Mouse (Mus musculus): ENCODE measurements around the gene Gm10037.
"Not testable (repeated sequence)": the region's sequence is repeated elsewhere in the genome, so short reads cannot be mapped to it uniquely, and the experiment has no call there.

Gm10037 gene

GRCm38 (mm10) chr13:67830911-67831336 is at the start of gene Gm10037:
Gene Gm10037, plus strand, starts transcription at chr13:67831106.
- DNase-seq (ENCODE audit: low read depth), result peak; percentile 68

GRCm38 (mm10) chr13:67791921-67792455 is 38.9 kb upstream of the Gm10037 start:
- no peak for DNase-seq (ENCODE audit: low read depth)

- DNase-seq (ENCODE audit: low read depth), result no peak
Measured at GRCm38 (mm10) chr13:67798618-67799017, 32.3 kb upstream of the Gm10037 start.

GRCm38 (mm10) chr13:67799151-67799550 is 31.8 kb upstream of the Gm10037 start:
- DNase-seq (ENCODE audit: low read depth), result not testable (repeated sequence)

GRCm38 (mm10) chr13:67811651-67812210 is 19.2 kb upstream of the Gm10037 start:
- DNase-seq (ENCODE audit: low read depth), result no peak

- DNase-seq (ENCODE audit: low read depth), result no peak
Measured at GRCm38 (mm10) chr13:67812961-67813709, 17.8 kb upstream of the Gm10037 start.

- DNase-seq (ENCODE audit: low read depth), result peak; percentile 85
Measured at GRCm38 (mm10) chr13:67813710-67814660, 16.9 kb upstream of the Gm10037 start, which contains the start of gene Zfp273. Gene Zfp273, plus strand, starts transcription at chr13:67813740.

- no peak for DNase-seq (ENCODE audit: low read depth)
Measured at GRCm38 (mm10) chr13:67818636-67819035, 12.3 kb upstream of the Gm10037 start.

- DNase-seq (ENCODE audit: low read depth), result not testable (repeated sequence)
Measured at GRCm38 (mm10) chr13:67833137-67833536, 2.2 kb downstream of the Gm10037 start.

- DNase-seq (ENCODE audit: low read depth), result no peak
Measured at GRCm38 (mm10) chr13:67843775-67844118, 12.8 kb downstream of the Gm10037 start.

GRCm38 (mm10) chr13:67844119-67844852 is 13.4 kb downstream of the Gm10037 start:
- peak; percentile 83 for DNase-seq (ENCODE audit: low read depth)

GRCm38 (mm10) chr13:67844853-67845194 is 13.9 kb downstream of the Gm10037 start:
- no peak for DNase-seq (ENCODE audit: low read depth)

- no peak for DNase-seq (ENCODE audit: low read depth)
Measured at GRCm38 (mm10) chr13:67850361-67850760, 19.5 kb downstream of the Gm10037 start.

- DNase-seq (ENCODE audit: low read depth), result no peak
Measured at GRCm38 (mm10) chr13:67853130-67853529, 22.2 kb downstream of the Gm10037 start.

- no peak for DNase-seq (ENCODE audit: low read depth)
Measured at GRCm38 (mm10) chr13:67853983-67854382, 23.1 kb downstream of the Gm10037 start.

GRCm38 (mm10) chr13:67857317-67857716 is 26.4 kb downstream of the Gm10037 start:
- no peak for DNase-seq (ENCODE audit: low read depth)

GRCm38 (mm10) chr13:67862508-67862907 is 31.6 kb downstream of the Gm10037 start:
- no peak for DNase-seq (ENCODE audit: low read depth)

GRCm38 (mm10) chr13:67863026-67863425 is 32.1 kb downstream of the Gm10037 start, which contains the start of gene BC048507:
Gene BC048507, plus strand, starts transcription at chr13:67863326.
- no peak for DNase-seq (ENCODE audit: low read depth)

- DNase-seq (ENCODE audit: low read depth), result no peak
Measured at GRCm38 (mm10) chr13:67864764-67865350, 34.0 kb downstream of the Gm10037 start.

GRCm38 (mm10) chr13:67867899-67868298 is 37.0 kb downstream of the Gm10037 start:
- DNase-seq (ENCODE audit: low read depth), result no peak

- not testable (repeated sequence) for DNase-seq (ENCODE audit: low read depth)
Measured at GRCm38 (mm10) chr13:67876049-67876698, 45.3 kb downstream of the Gm10037 start.

Data from naive thymus-derived CD4-positive, alpha-beta T cell, adult 2 months (primary cell).